Mouse (Mus musculus): Measurements from ENCODE around the gene Brca2.

DNA sequence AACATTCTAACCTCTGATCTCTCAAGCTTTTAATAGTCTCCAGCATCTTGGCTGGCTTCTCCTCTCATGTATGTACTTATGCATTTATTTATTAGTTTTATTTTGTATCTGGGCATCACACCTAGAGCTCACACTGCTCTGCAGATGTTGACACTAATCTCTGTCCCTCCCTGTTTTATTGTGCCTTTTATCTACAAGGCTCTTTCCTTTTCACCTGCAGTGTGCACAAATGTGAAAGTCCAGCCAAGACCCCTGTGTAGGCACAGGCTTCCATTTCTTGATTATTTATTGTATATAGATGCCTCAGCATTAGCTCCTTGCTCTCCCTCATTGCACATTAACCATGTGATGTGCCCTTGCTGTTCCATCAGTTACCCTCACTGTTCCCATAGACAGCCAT lies 38.9 kb downstream of the Brca2 start:
- TF ChIP-seq EP300 (IDR thresholded peaks at IDR 0.05; ENCODE audit: low read depth) (no peak), CTCF (IDR thresholded peaks at IDR 0.05; ENCODE audit: low read depth) (no peak)

Data from heart, postnatal 0 days (tissue).